Mouse (Mus musculus) limb, embryonic 14.5 days (tissue): ENCODE results near the gene Tsc22d4. TPM values are rescaled to one million over a fixed set of nuclear protein-coding genes. Genes with fewer than 3 reads are reported as not detected.

Source experiments
- ATAC-seq: fragments of 200-750 bp; cut with Nextera tagmentation; 2 replicates; pipeline ENCODE4 v1.8.0; 2017; ENCODE audit warnings: low read depth, moderate number of reproducible peaks, moderate TSS enrichment; ENCODE audit not compliant: low FRiP score
- DNase-seq: peaks from one replicate; pipeline ENCODE4 v3.0.0-alpha.2; 2015; ENCODE audit warnings: low spot score
- H3K27ac ChIP-seq: fragments of 300-500 bp; sonication (generic); replicated peaks from 2 replicates; pipeline ENCODE4 v1.5.1; 2014; ENCODE audit warnings: low read depth, mild to moderate bottlenecking, low read length, moderate library complexity, mixed read lengths
- H3K27me3 ChIP-seq: fragments of 300-500 bp; sonication (generic); 2 replicates; pipeline ENCODE4 v1.6.1; 2014; ENCODE audit warnings: low read length, mixed read lengths; ENCODE audit not compliant: control insufficient read depth, insufficient read depth
- H3K36me3 ChIP-seq: fragments of 300-500 bp; sonication (generic); 2 replicates; pipeline ENCODE4 v1.6.1; 2014; ENCODE audit warnings: mild to moderate bottlenecking, low read length, moderate library complexity, mixed read lengths; ENCODE audit not compliant: control insufficient read depth, insufficient read depth
- H3K4me1 ChIP-seq: fragments of 300-500 bp; sonication (generic); 2 replicates; pipeline ENCODE4 v1.6.1; 2014; ENCODE audit warnings: antibody characterized with exemption, low read length, mixed read lengths; ENCODE audit not compliant: control insufficient read depth, insufficient read depth
- H3K4me2 ChIP-seq: fragments of 300-500 bp; sonication (generic); replicated peaks from 2 replicates; pipeline ENCODE4 v1.6.1; 2014; ENCODE audit warnings: low read depth, mild to moderate bottlenecking, low read length, moderate library complexity; ENCODE audit not compliant: severe bottlenecking
- H3K4me3 ChIP-seq: fragments of 300-500 bp; sonication (generic); replicated peaks from 2 replicates; pipeline ENCODE4 v1.5.1; 2014; ENCODE audit warnings: low read length
- H3K9ac ChIP-seq: fragments of 300-500 bp; sonication (generic); 2 replicates; pipeline ENCODE4 v1.6.1; 2014; ENCODE audit warnings: mild to moderate bottlenecking, low read depth, low read length, moderate library complexity; ENCODE audit not compliant: severe bottlenecking
- H3K9me3 ChIP-seq: fragments of 300-500 bp; sonication (generic); 2 replicates; pipeline ENCODE4 v1.6.1; 2016; ENCODE audit warnings: low read length; ENCODE audit not compliant: control insufficient read depth
- POLR2A ChIP-seq: fragments of 200-500 bp; IDR thresholded peaks from 2 replicates; pipeline ENCODE4 v1.8.0; 2012; ENCODE audit warnings: inconsistent platforms, mild to moderate bottlenecking, moderate library complexity, borderline replicate concordance; ENCODE audit not compliant: insufficient read depth, insufficient read length; ENCODE audit errors: extremely low read depth
- WGBS: fragments of 180-500 bp; shearing (Covaris S2); extraction: QIAGEN DNeasy Blood & Tissue Kit; methylation state at CpG from one replicate; pipeline ENCODE4 v1.1.7; 2014; 5-methylcytosine and 5-hydroxymethylcytosine counted together
- polyA plus RNA-seq, 2 experiments: library from polyadenylated mRNA; depleted of rRNA in 1 of 2; stranded (reverse) in 1 of 2; unstranded in 1 of 2; fragments of >200 nt; fragmentation: Nextera tagmentation in 1 of 2; extraction: Ambion mirVana in 1 of 2; gene quantifications; 2 replicates each; pipeline versions ENCODE4 v1.2.1 to v1.2.3; 2012 to 2014

Gene Tsc22d4
- polyA plus RNA-seq, 2 experiments, result 89.1 to 151 TPM

DNA sequence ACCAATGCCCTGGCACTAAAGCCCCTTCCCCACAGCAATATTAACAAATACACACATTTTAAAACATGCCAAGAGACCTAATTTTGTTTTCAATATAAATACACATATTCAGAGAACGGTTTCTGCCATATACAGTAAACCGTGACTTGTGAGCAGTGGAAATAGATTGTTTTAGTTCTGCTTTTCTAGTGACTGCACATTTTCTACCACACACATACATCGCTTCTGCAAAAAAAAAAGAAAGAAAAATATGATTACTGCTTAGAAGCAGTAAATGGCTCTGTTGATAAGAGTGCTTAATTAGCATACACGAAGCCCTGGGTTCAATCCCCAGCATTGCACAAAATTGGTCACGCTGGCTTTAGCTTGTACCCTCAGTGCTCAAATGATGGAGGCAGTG lies 21.7 kb upstream of the Tsc22d4 start:
- Histone ChIP-seq H3K4me2 (no peak overlapping the region), H3K9me3 (no peaks in the 10 kb centered on the region), H3K4me3 (no peak overlapping the region), H3K4me1 (no peaks in the 10 kb centered on the region), H3K36me3 (no peaks in the 10 kb centered on the region), H3K27ac (no peak overlapping the region), H3K9ac (no peak overlapping the region), H3K27me3 (no peaks in the 10 kb centered on the region)
- no peak for TF ChIP-seq POLR2A
- 79% methylated on average over 5 of the region's 5 CpGs for WGBS
- ATAC-seq (no peak), DNase-seq (no peak)

DNA sequence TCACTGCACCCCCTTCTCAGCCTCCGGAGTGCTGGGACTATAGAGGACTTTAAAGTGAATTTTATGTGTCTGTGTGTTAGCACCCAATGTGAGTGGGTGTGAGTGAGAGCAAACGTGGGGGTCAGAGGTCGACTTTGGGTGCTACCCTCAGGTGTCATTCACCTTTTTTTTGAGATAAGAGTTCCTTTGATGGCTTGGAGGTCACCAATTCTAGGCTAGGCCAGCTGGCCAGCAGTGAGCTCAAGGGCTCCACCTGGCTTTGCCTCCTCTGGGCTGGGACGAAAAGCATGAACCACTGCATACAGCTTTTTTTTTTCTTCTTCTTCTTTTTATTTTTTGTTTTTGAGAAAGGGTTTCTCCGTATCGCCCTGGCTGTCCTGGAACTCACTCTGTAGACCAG lies 18.8 kb upstream of the Tsc22d4 start:
- H3K4me1 ChIP-seq, result no peaks in the 10 kb centered on the region
- DNase-seq, result no peak
- H3K4me2 ChIP-seq, result no peak overlapping the region
- peaks cover 15% of the 10 kb centered on the region for H3K36me3 ChIP-seq
- no peak overlapping the region for H3K27ac ChIP-seq
- no peak for ATAC-seq
- no peak for TF ChIP-seq POLR2A
- 68% methylated on average over 6 of the region's 6 CpGs for WGBS
- no peak overlapping the region for H3K4me3 ChIP-seq
- no peaks in the 10 kb centered on the region for H3K9me3 ChIP-seq
- H3K27me3 ChIP-seq, result no peaks in the 10 kb centered on the region
- no peak overlapping the region for H3K9ac ChIP-seq

- Histone ChIP-seq H3K9me3 (no peaks in the 10 kb centered on the region), H3K4me2 (no peak overlapping the region), H3K27me3 (no peaks in the 10 kb centered on the region), H3K27ac (no peak overlapping the region), H3K4me1 (0 out of 2 replicates have a peak, but pooled peaks cover 7% of the 10 kb centered on the region), H3K9ac (no peak overlapping the region), H3K36me3 (peaks cover 64% of the 10 kb centered on the region), H3K4me3 (no peak overlapping the region)
- DNase-seq, result no peak
- 76% methylated on average over 12 of the region's 12 CpGs for WGBS
- TF ChIP-seq POLR2A, result no peak
- no peak for ATAC-seq
These were observed 11.8 kb upstream of the Tsc22d4 start for GRCm38 (mm10) chr5:137733638-137734288.

DNA sequence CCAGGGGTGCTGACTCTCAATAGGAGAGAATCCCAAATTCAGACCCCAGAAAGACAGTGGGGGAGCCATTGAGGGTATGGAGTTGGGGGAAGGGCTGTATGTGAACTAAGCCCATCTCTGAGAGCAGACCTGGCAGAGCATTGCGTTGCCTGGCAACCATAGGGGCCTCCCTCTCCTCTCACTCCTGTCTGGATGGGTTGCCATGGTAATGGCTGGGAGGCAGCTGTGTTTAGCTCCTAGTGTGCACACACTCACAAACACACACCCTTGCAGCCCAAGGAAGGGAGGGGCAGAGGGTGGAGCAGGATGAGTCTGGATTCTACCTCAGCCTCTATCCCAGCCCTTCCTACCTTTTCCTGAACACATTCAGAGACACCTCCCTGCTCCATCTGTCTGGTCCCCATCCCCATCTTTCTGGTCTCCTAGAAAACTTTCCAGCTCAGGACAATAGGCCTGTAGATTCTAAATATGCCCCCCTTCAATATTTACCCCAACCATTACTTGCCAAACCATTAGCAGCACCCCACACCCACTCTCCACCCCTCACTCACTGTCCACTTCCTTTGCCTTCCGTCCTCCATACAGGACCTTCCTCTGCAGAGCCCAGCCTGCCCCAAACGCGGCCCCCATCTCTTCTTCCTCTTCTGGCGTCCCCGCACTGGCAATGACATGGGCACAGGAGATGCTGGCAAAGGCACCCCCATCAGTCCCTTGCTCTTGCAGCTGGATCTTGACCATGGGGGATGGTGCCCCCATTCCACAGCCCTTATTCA lies 11.1 kb upstream of the Tsc22d4 start:
- 73% methylated on average over 6 of the region's 6 CpGs for WGBS
- Histone ChIP-seq H3K4me1 (peaks cover 8% of the 10 kb centered on the region; the same call in 1 of the 2 replicates), H3K9ac (0 out of 2 replicates have a peak overlapping the region, but pooled peaks have one; percentile 16), H3K9me3 (no peaks in the 10 kb centered on the region), H3K4me2 (no peak overlapping the region), H3K4me3 (no peak overlapping the region), H3K27ac (no peak overlapping the region), H3K36me3 (peaks cover 64% of the 10 kb centered on the region), H3K27me3 (no peaks in the 10 kb centered on the region)
- ATAC-seq (peak; percentile 51; the same call in 1 of the 2 replicates), DNase-seq (peak; percentile 46)
- no peak for TF ChIP-seq POLR2A

- TF ChIP-seq POLR2A, result no peak
- ATAC-seq (no peak), DNase-seq (no peak)
- Histone ChIP-seq H3K9ac (no peak overlapping the region), H3K27me3 (no peaks in the 10 kb centered on the region), H3K4me2 (no peak overlapping the region), H3K27ac (no peak overlapping the region), H3K36me3 (peaks cover 43% of the 10 kb centered on the region), H3K4me1 (peaks cover 15% of the 10 kb centered on the region; the same call in 1 of the 2 replicates), H3K4me3 (no peak overlapping the region), H3K9me3 (no peaks in the 10 kb centered on the region)
- WGBS, result 82% methylated on average over 6 of the region's 6 CpGs
These were observed 8.1 kb upstream of the Tsc22d4 start for GRCm38 (mm10) chr5:137737400-137737940.
